Mouse (Mus musculus): ENCODE data around the gene Adgrf3.

Adgrf3 gene

DNA sequence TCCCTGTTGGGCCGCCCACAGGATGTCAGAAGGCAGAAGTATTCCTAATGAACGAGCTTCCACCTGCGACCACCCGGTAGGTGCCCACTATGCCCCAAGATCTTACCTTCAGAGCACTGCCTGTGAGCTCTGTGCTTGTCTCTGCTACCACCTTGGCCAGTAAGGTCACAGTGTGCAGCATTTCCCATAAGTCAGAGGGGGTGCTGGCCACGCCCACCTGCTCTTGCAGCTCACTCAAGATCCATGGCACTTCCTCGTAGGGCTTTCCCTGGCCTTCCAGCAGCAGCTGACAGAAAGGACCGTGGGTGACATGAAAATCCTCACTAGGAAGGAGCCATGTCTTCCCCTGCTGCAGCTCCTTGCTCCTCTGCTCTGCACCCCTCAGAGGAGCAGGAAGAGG, 7.3 kb downstream of the Adgrf3 start:
- DNase-seq = no peak

DNA sequence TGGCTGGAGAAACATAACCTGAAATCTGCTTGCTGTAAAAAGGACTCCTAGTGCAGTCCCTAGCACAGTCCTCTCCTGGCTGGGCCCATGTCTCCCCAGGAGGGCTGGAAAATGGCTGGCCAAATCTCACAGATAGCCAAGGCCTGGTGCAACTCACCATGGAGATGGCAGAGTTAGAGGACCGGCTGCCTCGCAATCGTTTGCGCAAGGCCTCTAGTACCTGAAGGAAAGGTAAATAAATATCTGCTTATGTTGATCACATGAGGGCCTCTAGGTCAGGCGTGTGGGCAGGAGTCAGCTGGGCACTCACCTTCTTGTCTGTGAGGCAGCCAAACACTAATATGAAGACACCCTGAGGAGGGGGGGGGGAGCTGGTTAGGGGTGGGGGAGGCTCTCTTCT, 10.2 kb downstream of the Adgrf3 start:
- no peak for DNase-seq

DNA sequence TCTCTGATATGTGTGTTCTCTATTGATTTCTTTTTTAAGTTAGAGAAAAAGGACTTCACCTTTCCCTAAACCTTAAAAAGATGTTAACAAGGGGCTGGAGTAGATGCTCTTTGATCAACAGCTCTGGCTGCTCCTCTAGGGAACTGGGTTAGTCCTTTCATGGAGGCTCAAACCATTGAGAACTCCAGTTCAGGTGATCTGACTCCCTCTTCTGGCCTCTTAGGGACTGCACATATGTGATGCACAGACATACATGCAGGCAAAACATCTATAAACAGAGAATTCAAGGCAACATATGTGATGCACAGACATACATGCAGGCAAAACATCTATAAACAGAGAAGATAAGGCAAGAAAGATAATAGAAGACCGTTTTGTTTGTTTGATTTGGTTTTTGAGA, 13.1 kb downstream of the Adgrf3 start:
- DNase-seq = no peak

DNA sequence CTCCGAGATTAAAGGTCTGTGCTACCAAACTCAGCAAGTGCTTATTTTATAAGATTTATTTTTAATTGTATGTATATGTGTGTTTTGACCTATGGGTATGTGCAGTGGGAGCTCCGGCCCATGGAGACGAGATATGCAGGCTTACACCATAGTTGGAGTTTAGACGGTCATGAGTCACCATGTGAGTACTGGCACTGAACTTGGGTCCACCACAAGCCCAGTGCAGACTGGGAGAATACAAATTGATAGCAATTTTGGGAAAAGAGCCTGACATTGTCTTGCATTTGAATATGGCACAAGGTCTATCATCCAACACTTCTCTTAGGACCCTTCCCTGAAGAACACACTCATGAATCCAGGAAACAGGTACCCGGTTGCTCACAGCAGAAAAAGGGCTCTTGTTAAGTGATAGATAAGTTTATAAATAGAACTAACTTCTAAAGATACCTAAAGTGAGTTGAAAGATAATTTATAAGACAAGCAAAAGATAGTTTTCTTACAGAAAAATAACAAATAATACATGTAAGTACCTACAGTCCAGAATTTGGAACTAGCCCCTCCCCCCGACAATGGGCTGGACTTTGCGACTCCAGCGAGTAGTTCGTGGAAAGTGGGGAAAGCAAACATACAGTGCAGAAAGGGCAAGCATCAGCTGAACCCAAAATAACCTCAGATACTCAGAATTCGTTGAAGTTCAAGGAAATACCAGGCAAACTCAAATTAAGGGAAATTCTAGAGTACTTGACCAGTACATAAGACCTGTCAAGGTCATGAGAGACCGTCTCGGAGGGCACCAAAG, 17.6 kb downstream of the Adgrf3 start:
- no peak for DNase-seq

DNA sequence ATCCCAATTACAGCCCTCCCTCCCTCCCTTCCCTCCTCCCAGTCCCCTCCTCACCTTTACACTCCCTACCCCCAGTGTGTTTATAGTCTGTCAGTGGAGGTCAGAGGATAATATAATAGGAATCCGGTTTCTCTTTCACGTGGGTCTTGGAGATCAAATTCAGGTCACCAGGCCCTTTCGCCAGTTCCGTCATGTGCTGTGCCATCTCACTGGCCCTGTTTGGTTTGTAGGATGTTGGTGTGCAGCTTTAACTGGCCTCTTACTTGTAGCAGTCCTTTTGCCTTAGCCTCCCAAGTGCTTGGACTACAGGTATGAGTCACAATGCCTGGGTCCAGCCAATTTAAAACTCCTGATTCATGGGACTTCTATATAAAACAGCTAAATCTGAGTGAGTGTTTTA, 29.7 kb downstream of the Adgrf3 start:
- no peak for DNase-seq

DNA sequence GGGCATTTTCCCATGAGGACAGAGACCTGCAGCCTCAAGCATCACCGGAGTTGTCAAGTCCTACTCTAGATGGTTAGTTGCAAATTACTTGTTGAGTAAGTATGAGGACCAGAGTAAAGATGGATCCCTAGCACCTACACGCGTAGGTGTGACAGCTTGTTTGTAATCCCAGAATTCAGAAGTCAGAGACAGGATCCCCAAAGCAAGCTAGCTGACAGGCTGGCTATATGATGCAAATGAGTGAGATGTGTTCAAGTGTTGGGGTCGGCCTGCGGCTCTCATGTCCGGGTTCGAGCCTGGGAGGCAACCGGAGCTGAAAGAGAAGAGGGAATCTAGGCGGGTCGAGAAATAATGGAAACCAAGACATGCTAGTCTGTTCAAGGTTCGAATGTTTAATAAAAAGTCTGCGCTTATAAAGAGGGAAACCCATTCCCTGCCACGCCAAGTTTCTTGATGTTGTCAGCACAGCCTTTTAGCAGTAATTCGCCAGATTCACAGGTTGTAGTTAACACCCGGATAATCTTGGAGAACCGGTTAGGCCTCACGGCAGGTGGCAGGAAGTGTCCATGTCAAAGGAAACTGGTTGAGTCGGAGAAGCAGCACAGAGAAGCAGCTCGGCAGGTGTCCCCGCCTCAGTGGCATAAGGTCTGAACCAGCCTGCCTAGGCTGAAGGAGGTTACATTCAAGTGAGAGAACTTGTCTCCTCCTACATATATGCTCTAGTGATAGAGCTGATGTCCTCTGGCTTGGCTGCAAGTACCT, 32.4 kb downstream of the Adgrf3 start:
- no peak for DNase-seq

DNA sequence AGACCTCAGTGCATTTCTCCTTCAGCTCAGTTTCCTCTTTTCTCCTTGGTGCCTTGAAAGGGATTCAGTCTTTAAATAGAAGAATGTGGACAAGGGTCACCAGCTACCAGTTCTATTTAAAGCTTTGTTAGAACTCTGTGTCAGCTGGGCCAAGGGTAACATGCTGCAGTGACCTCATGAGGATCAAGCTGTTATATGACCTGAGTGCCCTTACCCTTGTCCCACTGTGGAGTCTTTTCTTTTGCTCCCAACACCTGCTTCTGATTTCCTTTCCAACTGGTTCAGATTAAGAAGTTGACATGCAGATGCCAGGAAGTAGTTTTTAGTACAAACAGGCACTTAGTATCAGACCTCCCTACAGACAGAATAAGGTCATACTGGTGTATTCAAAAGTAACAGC, 33.4 kb downstream of the Adgrf3 start:
- DNase-seq = no peak

DNA sequence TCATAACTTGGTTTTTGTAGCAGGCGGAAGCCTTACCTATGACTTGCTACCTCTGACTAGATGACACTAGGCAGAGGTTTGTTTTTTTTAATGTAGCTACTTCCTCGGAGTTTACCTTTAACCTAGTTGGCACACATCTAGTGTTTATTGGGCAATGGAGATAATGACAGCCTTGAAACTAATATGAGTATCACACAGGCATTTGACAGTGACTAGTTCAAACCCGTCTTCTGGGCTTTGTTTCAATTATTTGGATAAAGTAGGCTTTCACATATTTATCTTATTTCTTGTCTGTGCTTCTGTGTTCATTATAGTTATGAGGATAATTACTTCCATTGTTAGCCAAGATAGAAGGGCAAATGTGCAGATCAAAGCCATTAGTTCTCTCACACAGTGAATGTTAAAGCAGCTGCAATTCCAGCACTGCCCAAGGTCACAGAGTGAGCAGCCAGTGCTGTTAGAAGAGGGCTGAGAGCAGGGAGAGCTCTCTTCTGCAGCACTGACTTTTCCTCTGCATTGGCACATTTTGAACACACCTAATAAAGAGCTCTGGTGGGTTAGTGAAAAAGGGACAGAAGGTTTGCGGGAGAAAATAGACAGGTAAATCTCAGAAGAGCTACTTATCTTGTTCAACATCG, 35.1 kb downstream of the Adgrf3 start:
- DNase-seq = no peak

DNA sequence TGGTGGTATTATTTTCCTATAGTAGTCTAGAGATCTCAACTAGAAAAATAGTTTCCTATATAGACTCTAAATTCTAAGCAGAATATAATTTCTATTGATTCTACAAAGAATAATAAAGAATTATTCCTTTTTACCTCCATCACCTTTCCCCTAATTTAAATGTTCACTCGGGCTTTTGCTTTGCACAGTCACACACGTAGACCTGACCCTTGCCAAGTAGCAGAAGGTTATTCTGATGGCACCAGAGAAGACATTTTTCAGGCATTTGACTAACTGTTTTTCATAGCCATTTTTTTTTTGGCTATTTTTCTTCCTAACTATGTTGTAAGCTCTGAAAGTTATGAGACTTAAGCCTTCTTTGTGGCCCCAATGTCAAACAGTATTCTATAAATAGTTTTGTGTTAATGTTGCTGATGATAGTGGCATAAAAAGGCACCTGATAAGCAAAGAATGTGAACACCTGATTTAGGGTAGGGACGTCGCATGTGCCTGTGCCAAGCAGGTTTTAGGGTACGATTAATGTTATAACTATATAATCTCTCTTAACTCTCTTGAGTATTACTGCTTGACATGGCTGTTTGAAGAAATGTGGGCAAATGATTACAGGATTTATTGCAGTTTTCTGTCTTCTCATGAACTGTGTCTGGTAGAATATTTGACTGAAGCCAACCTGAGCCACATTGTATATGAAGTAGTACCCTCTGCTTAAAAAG, 40.1 kb downstream of the Adgrf3 start:
- no peak for DNase-seq

DNA sequence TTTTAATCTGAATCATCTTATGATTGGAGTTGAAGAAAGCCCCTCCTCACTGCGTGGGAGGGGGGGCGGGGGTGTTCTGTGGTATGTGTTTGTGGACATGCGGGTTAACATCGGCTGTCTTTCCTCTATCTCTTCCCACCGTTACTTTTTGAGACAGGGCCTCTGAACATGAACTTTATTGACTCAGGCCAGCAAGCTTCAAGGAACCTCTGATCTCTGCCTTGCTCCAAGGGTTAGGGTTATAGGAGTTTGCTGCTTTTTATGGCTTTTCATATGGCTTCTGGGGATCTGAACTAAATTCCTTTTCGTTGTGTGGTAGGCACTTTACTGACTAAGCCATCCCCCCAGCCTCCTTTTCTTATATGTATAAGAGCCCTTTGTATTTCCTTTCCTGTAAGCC, 43.2 kb downstream of the Adgrf3 start:
- DNase-seq = no peak

DNA sequence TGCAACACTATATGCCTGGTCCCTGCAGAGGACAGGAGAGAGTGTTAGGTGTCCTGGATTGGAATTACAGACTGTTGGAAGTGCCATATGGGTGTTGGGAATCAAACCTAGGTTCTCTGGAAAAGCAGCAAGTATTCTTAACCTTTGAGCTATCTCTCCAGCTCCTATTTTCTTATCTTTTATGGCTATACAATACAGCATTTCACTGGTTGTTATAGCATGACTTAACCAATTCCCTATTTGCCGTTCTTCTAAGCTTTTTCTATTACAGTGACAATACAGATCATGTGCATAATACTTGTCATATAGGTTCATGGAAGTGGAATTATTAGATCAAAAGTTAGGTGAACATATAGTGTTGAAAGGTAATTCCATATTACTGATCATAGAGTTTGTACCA, 43.7 kb downstream of the Adgrf3 start:
- DNase-seq = no peak

DNA sequence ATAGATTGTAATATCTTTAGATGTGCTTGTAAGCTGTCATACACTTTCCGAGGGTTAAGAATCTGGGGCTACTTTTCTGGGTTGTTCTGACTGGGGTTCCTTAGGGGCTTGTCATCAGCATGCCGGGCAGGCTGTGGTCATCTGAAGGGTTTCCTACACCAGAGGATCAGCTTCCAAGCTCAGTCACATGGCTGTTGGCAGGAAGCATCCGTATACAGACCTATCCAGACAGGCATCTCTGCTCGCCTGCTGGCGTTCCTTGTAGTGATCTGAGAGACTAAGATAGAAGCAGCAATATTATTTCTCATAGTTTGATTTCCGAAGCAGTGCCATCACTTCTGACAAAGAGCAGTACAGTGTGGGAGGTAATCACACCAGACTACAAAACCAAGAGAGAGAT, 45.9 kb downstream of the Adgrf3 start:
- peak; percentile 30 for DNase-seq

DNA sequence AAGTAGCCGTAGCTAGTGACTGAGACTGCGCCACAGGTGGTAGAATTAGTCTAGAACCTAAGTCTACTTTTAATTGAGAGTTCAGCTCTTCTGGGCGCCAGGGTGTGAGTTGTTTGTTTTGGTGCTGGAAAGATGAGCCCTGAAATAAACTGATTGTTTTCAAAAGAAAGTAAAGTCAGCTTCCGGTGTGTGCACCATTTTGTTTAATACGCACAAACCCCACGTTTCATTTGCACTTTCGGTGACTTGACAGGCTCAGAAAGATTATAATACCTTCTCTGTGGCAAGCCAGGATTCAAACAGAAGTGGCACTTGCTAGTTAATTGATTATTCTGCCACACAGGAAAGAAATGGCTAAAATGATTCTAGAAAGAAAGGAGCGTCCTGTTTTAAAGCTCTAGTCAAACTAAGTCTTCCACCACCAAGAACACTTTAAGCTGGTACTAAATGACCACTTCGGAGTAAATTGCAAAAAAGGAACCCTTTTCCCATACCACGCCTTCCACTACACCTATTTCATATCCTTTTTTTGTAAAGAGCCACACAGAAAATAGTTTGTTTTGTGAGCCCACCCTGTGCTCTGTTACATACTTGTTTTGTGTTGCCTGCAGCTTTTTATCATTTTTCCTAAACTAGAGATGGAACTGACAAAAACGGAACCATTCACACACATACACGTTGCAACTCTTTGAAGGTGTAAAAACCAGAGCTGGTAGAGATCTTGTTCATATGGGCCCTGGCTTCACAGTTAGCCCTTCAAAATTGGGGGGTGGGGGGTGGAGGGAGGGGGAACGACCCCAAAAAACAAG, 49.5 kb downstream of the Adgrf3 start:
- DNase-seq = no peak

DNA sequence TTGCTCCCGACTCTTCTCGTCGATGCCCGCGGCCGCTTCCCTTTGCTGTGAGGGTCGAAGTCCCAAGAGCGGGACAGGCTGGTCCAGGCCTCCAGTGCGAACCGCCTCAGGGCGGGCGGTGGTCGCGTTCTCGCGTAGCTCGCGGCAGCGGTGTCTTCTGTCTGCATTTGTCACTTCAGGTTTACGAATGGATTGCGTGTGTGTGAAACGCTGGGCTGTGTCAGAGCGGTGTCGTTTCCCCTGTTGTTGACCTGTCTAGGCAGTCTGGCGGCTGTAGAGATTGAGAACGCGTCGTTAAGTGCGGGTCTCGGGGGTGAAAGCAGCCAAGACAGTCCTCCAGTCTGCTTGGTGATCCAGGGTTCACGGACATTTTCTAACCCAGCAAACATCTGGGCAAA, 50.1 kb downstream of the Adgrf3 start:
- no peak for DNase-seq

DNA sequence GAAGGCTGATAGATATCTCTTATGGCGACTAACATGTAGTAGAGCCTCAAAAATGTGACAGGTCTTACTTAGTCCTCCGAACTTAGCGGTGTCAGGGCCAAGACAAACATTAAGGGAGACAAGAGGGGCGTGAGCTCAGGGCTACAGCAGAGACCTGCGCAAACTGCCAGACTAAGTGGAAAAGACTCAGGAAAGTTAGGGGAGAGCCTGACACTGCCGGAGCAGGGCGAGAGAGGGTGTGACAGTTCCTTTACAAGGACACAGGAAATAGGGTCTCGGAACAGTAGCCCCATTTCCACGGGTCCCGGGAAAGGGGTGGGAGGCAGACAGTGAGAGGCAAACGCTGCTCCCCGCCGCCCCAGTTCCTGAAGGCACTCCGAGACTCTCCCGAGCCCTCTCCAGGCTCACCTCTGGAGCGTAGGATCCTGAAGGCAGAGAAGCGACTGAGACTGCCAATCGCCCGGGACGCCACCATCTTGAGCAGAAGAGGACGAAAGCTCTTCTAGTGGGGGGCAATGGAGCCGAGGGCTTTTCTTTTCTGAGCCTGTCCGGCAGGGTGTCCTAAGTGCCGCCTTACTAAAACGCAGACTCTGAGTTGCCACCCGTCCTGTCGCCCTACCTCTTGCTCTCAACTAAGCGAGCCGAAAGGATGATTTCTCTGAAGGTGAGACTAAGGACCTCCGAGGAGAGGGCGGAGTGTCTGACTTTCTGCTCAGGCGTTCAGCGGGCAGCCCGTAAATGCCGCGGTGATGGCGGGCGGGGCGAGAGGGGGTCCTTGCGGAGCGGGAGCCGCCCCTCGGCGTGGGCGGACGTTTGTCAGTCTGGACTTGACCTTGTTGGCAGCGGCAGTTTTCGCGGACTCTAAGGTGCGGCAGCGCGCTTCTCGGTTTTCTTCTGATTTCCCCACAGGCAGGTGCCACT, 50.8 kb downstream of the Adgrf3 start, which contains the start of the genes Hadha and Hadhb:
Hadha (minus strand) TSS at position 689 of the 921 bp plus-strand sequence.
Hadhb (plus strand) TSS at position 775 of the 921 bp plus-strand sequence.
- peak; percentile 93 for DNase-seq

DNA sequence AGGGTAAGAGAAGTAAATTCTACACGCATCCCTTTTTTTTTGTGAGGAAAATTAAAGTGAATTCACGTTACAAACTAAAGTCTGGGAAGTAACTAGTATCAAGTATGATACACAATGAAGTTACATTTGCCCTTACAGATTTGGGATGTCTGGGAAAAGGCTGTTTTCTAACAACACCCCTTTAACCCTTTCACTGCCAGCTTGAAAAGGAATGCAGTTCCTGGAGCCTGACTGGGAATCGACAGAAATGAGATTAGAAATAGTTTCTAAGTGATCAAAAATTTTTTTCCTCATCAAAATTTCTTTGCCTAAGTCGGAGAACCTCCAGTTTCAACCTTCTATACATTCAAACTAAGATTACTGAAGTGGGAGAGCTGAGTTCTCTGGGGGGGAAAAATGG, 51.5 kb downstream of the Adgrf3 start:
- DNase-seq = no peak

DNA sequence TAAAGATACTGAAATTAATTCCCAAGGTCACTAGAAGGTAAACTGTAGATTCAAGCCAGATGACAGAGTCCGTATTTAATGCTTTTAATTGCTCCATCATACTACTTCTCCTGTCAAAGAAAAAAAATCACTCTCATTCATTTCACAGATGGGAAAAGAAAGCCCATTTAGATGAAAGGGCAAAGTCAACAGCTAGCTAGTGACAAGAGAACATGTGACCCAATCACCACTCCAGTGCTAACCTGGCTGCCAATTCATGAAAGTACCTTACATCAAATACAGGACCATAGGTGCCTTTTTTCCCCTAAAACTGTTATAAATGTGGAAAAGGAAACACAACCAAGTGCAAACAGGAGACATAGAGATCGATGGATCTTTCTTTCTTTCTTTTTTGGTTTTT, 52.3 kb downstream of the Adgrf3 start:
- no peak for DNase-seq

DNA sequence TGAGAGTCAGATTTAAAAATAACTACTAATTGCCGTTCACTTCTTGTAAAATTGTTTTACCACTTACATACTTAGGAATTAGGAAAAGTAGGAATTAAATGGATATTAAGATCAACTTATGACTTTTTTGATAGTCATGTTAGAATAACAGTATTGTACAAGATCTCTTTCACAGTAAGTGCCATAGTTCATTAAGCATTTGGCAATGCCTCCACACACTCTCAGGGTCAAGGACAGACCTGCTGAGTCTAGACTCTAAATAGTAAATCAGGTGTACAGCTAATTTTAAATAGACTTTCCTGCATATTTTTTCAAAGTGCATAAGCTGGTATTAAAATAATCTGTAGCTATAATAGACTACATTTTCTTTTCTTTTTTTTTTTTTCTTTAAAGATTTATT, 53.1 kb downstream of the Adgrf3 start:
- DNase-seq = no peak

DNA sequence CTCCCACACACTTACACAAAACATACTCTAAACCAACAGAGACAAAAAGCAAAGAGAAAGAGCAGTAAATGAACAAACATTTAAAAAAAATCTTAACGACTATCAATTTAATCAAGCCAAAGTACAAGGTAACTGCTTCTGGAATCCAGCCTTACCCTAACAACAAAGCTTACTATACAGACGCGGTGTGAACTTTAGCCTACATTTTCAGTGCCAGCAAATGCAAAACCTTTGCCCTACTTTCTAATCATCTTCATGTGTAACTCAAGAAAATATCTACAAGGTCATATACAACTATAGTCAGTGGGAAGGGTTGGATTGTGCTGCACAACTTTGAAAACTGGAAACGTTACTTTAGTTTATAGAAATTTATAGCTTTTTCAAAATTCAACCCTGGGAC, 53.5 kb downstream of the Adgrf3 start:
- DNase-seq = no peak

DNA sequence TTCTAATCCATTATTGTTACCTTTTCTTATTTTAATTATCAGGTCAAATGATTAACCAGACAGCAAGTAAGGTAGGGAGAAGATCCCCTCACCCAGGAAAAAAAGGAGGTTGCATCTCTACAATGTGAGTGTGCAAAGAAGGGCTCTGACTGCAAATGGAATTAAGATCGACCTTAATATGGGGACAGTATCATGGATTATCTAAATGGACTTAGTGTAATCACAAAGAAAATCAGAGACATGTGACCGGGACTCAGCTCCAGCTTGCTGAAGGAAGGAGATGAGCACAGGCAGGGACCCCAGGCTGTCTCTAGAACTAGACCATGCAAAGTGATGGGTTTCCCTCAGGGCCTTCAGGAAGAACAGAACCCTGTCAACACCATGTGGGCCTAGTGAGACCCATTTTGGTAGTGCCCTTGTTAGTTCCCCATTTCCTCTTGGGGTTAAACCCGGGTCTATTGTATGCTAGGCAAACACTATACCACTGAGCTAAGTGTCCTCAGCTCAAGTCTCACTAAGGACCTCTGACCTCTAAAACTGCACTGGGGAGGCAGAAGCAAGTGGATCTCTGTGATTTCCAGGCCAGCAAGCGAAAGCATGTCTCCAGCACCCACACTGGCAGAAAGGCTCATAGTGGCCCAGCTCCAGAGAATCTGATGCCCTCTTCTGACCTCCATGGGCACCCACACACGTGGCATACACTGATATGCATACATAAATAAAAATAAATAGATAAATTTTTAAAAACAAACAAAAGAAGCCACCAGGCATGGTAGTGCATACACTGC, 57.2 kb downstream of the Adgrf3 start:
- no peak for DNase-seq
